Mouse (Mus musculus): ENCODE measurements around the gene Lonp2. TPM values are rescaled to one million over a fixed set of nuclear protein-coding genes. Genes with fewer than 3 reads are reported as not detected.

Lonp2 gene
- 10 to 100 TPM; 68.5 to 84.9 (median 70.1) TPM for polyA plus RNA-seq (2017; shearing (Covaris generic))

GRCm38 (mm10) chr8:86623911-86624731, at the start of gene Lonp2:
Lonp2 (plus strand) TSS chr8:86624043.
- peak; percentile 92 for ATAC-seq

GRCm38 (mm10) chr8:86577547-86577946, 46.3 kb upstream of the Lonp2 start:
- no peak for ATAC-seq

GRCm38 (mm10) chr8:86578076-86578475, 45.8 kb upstream of the Lonp2 start:
- ATAC-seq, result no peak

- ATAC-seq, result no peak
Measured at GRCm38 (mm10) chr8:86578693-86579092, 45.1 kb upstream of the Lonp2 start.

- no peak for ATAC-seq
Measured at GRCm38 (mm10) chr8:86580458-86580857, 43.4 kb upstream of the Lonp2 start, which contains the start of gene Abcc12. Abcc12 (minus strand) TSS chr8:86580686.

- ATAC-seq, result no peak
Measured at GRCm38 (mm10) chr8:86581921-86582331, 41.9 kb upstream of the Lonp2 start.

GRCm38 (mm10) chr8:86585118-86585517, 38.7 kb upstream of the Lonp2 start:
- peak; percentile 86 for ATAC-seq

- peak; percentile 90 for ATAC-seq
Measured at GRCm38 (mm10) chr8:86585532-86585931, 38.3 kb upstream of the Lonp2 start.

GRCm38 (mm10) chr8:86586058-86586457, 37.8 kb upstream of the Lonp2 start:
- ATAC-seq, result no peak

GRCm38 (mm10) chr8:86586642-86587041, 37.2 kb upstream of the Lonp2 start:
- no peak for ATAC-seq

GRCm38 (mm10) chr8:86588338-86588737, 35.5 kb upstream of the Lonp2 start:
- ATAC-seq, result no peak

- ATAC-seq, result no peak
Measured at GRCm38 (mm10) chr8:86593099-86593498, 30.7 kb upstream of the Lonp2 start.

- no peak for ATAC-seq
Measured at GRCm38 (mm10) chr8:86594159-86594796, 29.6 kb upstream of the Lonp2 start.

GRCm38 (mm10) chr8:86595671-86596070, 28.2 kb upstream of the Lonp2 start:
- no peak for ATAC-seq

GRCm38 (mm10) chr8:86597681-86598080, 26.2 kb upstream of the Lonp2 start:
- ATAC-seq, result no peak

GRCm38 (mm10) chr8:86599299-86599698, 24.5 kb upstream of the Lonp2 start:
- no peak for ATAC-seq

GRCm38 (mm10) chr8:86600311-86600710, 23.5 kb upstream of the Lonp2 start:
- no peak for ATAC-seq

GRCm38 (mm10) chr8:86603174-86603573, 20.7 kb upstream of the Lonp2 start:
- no peak for ATAC-seq

- no peak for ATAC-seq
Measured at GRCm38 (mm10) chr8:86604676-86605075, 19.2 kb upstream of the Lonp2 start.

GRCm38 (mm10) chr8:86613798-86614197, 10.0 kb upstream of the Lonp2 start:
- ATAC-seq, result no peak

- no peak for ATAC-seq
Measured at GRCm38 (mm10) chr8:86615095-86615769, 8.6 kb upstream of the Lonp2 start.

GRCm38 (mm10) chr8:86617759-86618387, 6.0 kb upstream of the Lonp2 start:
- no peak for ATAC-seq

GRCm38 (mm10) chr8:86623551-86623910, 312 bp upstream of the Lonp2 start:
- no peak for ATAC-seq
